Mouse (Mus musculus) ES-Bruce4 (cell line): ENCODE results near the gene Zfp276. TPM values are rescaled to one million over a fixed set of nuclear protein-coding genes. Genes with fewer than 3 reads are reported as not detected.
"Not testable (repeated sequence)": the region's sequence is repeated elsewhere in the genome, so short reads cannot be mapped to it uniquely, and the experiment has no call there.

ENCODE experiments used
- H3K27ac ChIP-seq: 2 replicates; pipeline ENCODE4 v1.5.1; 2012; ENCODE audit warnings: low read length, inconsistent platforms; ENCODE audit not compliant: insufficient read depth
- H3K27me3 ChIP-seq: 2 replicates; pipeline ENCODE4 v1.6.1; 2012; ENCODE audit warnings: mild to moderate bottlenecking, low read length, inconsistent platforms; ENCODE audit not compliant: control insufficient read depth, poor library complexity, insufficient read depth, severe bottlenecking
- H3K36me3 ChIP-seq: 2 replicates; pipeline ENCODE4 v1.6.1; 2012; ENCODE audit warnings: inconsistent platforms, mild to moderate bottlenecking, low read length, moderate library complexity; ENCODE audit not compliant: control insufficient read depth, poor library complexity, insufficient read depth, severe bottlenecking
- H3K4me1 ChIP-seq: one replicate; pipeline ENCODE4 v1.8.1; 2011; ENCODE audit warnings: low read length; ENCODE audit not compliant: control insufficient read depth, insufficient read depth
- H3K4me3 ChIP-seq: 2 replicates; pipeline ENCODE4 v1.5.1; 2011; ENCODE audit warnings: low read depth, mild to moderate bottlenecking, low read length
- H3K9ac ChIP-seq: 2 replicates; pipeline ENCODE4 v1.6.1; 2012; ENCODE audit warnings: low read depth, mild to moderate bottlenecking, inconsistent platforms; ENCODE audit not compliant: poor library complexity, severe bottlenecking
- H3K9me3 ChIP-seq: replicated peaks from 2 replicates; pipeline ENCODE4 v1.6.1; 2012; ENCODE audit warnings: mild to moderate bottlenecking, low read length, inconsistent platforms; ENCODE audit not compliant: control insufficient read depth, poor library complexity, insufficient read depth, severe bottlenecking
- CTCF ChIP-seq: IDR thresholded peaks from one replicate; pipeline ENCODE4 v1.8.1; 2011; ENCODE audit warnings: low read depth, low read length
- EP300 ChIP-seq: IDR thresholded peaks from 2 replicates; pipeline ENCODE4 v1.6.1; 2011; ENCODE audit warnings: low read depth, low read length; ENCODE audit not compliant: insufficient read depth
- POLR2A ChIP-seq: IDR thresholded peaks from one replicate; pipeline ENCODE4 v1.8.1; 2011; ENCODE audit warnings: low read length; ENCODE audit not compliant: insufficient read depth
- polyA plus RNA-seq: library from polyadenylated mRNA; stranded (reverse); fragments of >200 nt; gene quantifications from 2 replicates; pipeline ENCODE4 v1.2.4, GENCODE M21; 2011; ENCODE audit warnings: low read depth; ENCODE audit not compliant: missing spikeins, insufficient read depth, insufficient read length

Zfp276 gene
- polyA plus RNA-seq, 1 experiment = 7.4 TPM

DNA sequence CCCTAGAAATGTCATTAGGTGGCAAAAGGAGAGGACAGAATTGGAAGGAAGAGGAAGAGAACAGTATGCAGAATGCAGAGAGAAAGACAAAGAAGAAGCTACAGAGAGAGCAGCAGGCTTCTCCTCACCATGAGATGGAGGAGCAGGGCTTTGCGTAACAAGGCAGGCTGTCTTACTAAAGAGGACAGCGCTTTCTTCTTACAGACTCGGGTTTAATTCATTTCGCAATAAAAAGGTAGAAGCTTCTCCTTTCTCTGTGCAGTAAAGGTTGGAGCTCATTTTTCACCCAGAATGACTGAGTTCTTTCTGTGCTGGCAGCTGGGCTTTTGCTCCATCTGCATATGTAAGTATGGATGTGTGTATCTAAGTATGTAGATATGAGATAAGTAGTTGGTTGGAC lies 25.8 kb downstream of the Zfp276 start:
- H3K9ac ChIP-seq = no peak overlapping the region
- no peak overlapping the region for H3K4me3 ChIP-seq
- TF ChIP-seq POLR2A (no peak), CTCF (no peak), EP300 (no peak)
- no peaks in the 10 kb centered on the region for H3K4me1 ChIP-seq
- no peaks in the 10 kb centered on the region for H3K27me3 ChIP-seq
- H3K9me3 ChIP-seq = no peaks in the 10 kb centered on the region
- no peak overlapping the region for H3K27ac ChIP-seq
- peaks cover 24% of the 10 kb centered on the region for H3K36me3 ChIP-seq

DNA sequence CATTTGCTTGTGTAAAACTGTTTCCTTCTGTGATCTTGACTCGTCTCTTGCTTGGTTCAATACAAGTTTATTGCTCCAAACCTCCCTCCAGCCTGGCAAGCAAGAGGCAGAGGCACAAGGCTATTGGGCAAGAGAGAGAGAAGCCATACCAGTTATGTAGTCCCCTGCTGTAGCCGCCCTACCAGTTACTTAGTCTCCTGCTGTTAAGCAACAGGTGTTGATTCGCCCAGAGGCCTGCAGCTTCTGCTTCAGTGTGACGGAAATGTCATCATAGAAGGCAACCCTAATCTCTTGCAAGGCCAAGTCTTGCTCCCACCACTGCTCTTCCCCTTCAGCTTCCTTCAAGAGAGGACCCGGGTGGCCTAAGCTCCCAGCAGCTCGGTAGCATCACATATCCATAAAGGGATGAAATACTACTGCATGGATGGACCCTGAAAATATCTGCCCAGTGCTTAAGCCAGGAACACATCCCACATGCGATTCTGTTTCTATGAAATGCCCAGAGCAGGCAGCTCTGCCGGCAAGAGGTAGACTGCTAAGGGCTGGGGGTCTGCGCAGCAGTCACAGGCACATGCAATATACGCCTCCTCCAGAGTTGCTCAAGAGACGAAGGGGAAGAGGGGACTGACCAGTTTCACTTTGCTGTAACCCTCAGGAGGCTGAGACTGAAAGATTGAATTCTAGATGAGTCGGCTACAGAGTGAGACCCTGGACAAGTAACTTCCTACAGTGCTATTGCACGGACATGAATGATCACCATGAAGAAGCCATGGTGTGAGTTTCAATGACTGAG lies 26.5 kb downstream of the Zfp276 start:
- Histone ChIP-seq H3K9me3 (no peaks in the 10 kb centered on the region), H3K27me3 (no peaks in the 10 kb centered on the region), H3K27ac (no peak overlapping the region), H3K4me1 (no peaks in the 10 kb centered on the region), H3K9ac (no peak overlapping the region), H3K36me3 (peaks cover 24% of the 10 kb centered on the region), H3K4me3 (no peak overlapping the region)
- TF ChIP-seq EP300 (no peak), POLR2A (no peak), CTCF (no peak)

DNA sequence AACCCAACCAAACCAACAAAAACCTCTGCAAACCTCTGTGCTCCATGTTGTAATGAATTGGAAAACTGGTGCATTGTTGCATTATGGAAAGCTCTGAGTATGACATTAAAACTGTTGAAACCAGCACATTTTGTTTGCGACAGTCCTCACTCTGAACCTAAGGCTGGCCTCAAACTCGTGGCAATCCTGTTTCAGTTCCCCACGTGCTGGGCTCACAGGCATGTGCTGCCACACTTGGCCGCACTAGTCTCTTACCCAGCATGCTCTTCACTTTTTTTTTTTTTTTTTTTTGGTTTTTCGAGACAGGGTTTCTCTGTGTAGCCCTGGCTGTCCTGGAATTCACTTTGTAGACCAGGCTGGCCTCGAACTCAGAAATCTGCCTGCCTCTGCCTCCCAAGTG lies 29.0 kb downstream of the Zfp276 start:
- peaks cover 26% of the 10 kb centered on the region for H3K36me3 ChIP-seq
- not testable (repeated sequence) for H3K9me3 ChIP-seq, H3K9ac ChIP-seq, H3K27ac ChIP-seq, H3K27me3 ChIP-seq, H3K4me1 ChIP-seq, H3K4me3 ChIP-seq

DNA sequence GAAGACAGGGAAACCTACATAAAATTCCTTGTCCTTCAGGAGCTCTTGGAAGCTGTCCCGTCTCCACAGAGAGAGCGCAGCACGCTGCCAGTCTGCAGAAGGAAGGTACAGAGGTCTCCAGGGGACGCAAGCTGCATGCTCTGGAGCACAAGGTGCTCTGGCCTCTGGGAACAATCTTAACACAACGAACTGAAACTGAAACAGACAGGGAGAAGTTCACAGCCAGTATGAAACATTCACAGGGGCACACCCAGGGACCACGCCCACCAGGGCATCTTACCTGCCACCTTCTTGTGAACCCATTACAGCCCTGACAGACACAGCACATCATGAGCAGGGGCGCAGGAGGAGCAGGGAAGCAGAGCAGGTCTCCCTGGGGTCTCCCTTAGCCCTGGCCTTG lies 30.0 kb downstream of the Zfp276 start:
- TF ChIP-seq CTCF (no peak), EP300 (no peak), POLR2A (no peak)
- no peak overlapping the region for H3K9ac ChIP-seq
- H3K27me3 ChIP-seq = no peaks in the 10 kb centered on the region
- no peaks in the 10 kb centered on the region for H3K4me1 ChIP-seq
- no peaks in the 10 kb centered on the region for H3K9me3 ChIP-seq
- H3K27ac ChIP-seq = no peak overlapping the region
- no peak overlapping the region for H3K4me3 ChIP-seq
- H3K36me3 ChIP-seq = peaks cover 32% of the 10 kb centered on the region

- Histone ChIP-seq H3K9ac (no peak overlapping the region), H3K9me3 (no peaks in the 10 kb centered on the region), H3K4me1 (no peaks in the 10 kb centered on the region), H3K27me3 (no peaks in the 10 kb centered on the region), H3K4me3 (no peak overlapping the region), H3K27ac (no peak overlapping the region), H3K36me3 (peaks cover 37% of the 10 kb centered on the region)
- TF ChIP-seq POLR2A (no peak), EP300 (no peak), CTCF (no peak)
Measured at GRCm38 (mm10) chr8:123284493-123284892, 30.5 kb downstream of the Zfp276 start.

DNA sequence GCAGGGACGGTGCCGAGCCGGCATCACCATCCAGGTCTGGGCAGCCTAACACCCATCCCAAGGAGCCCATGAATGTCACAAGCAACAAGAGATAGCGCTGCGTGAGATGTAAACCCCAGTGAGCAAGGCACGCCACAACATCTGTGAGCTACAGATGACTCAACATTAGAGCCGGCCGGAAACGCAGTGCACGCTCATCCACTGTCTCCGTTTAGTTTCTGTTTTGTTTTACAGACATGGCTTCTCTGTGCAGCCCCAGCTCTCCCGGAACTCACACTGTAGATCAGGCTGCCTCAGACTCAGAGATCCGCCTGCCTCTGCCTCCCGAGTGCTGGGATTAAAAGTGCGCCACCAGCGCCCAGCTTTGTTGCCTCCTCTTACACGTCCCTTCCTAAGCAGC lies 33.4 kb downstream of the Zfp276 start:
- no peak for TF ChIP-seq CTCF
- no peak for TF ChIP-seq POLR2A
- TF ChIP-seq EP300 = no peak
- no peak overlapping the region for H3K9ac ChIP-seq
- H3K4me1 ChIP-seq = no peaks in the 10 kb centered on the region
- H3K27ac ChIP-seq = no peak overlapping the region
- H3K9me3 ChIP-seq = no peaks in the 10 kb centered on the region
- no peak overlapping the region for H3K4me3 ChIP-seq
- peaks cover 19% of the 10 kb centered on the region; the same call in 1 of the 2 replicates for H3K36me3 ChIP-seq
- H3K27me3 ChIP-seq = no peaks in the 10 kb centered on the region
